Mouse (Mus musculus) neural tube, embryonic 14.5 days (tissue): ENCODE data around the gene Men1. TPM values are rescaled to one million over a fixed set of nuclear protein-coding genes. Genes with fewer than 3 reads are reported as not detected.

ENCODE experiments used
- ATAC-seq: fragments of 200-750 bp; cut with Nextera tagmentation; 2 replicates; pipeline ENCODE4 v1.8.0; 2017; ENCODE audit warnings: low read depth, mild to moderate bottlenecking, moderate TSS enrichment, moderate library complexity
- H3K27ac ChIP-seq: fragments of 300-500 bp; sonication (generic); 2 replicates; pipeline ENCODE4 v1.5.1; 2014; ENCODE audit warnings: low read depth, mild to moderate bottlenecking, control low read depth, low read length, moderate library complexity, mixed read lengths
- H3K27me3 ChIP-seq: fragments of 300-500 bp; sonication (generic); 2 replicates; pipeline ENCODE4 v1.6.1; 2014; ENCODE audit warnings: low read length; ENCODE audit not compliant: control insufficient read depth, insufficient read depth
- H3K36me3 ChIP-seq: fragments of 300-500 bp; sonication (generic); 2 replicates; pipeline ENCODE4 v1.6.1; 2014; ENCODE audit warnings: low read length, mixed read lengths; ENCODE audit not compliant: control insufficient read depth, insufficient read depth
- H3K4me1 ChIP-seq: fragments of 300-500 bp; sonication (generic); 2 replicates; pipeline ENCODE4 v1.6.1; 2014; ENCODE audit warnings: low read length; ENCODE audit not compliant: control insufficient read depth, insufficient read depth
- H3K4me2 ChIP-seq: fragments of 300-500 bp; sonication (generic); 2 replicates; pipeline ENCODE4 v1.6.1; 2014; ENCODE audit warnings: mild to moderate bottlenecking, low read depth, low read length, control low read depth
- H3K4me3 ChIP-seq: fragments of 300-500 bp; sonication (generic); 2 replicates; pipeline ENCODE4 v1.5.1; 2014; ENCODE audit warnings: low read depth, low read length, control low read depth, mixed read lengths
- H3K9ac ChIP-seq: fragments of 300-500 bp; sonication (generic); replicated peaks from 2 replicates; pipeline ENCODE4 v1.6.1; 2014; ENCODE audit warnings: low read depth, mild to moderate bottlenecking, control low read depth, low read length, mixed read lengths
- H3K9me3 ChIP-seq: fragments of 300-500 bp; sonication (generic); 2 replicates; pipeline ENCODE4 v1.6.1; 2016; ENCODE audit warnings: low read length; ENCODE audit not compliant: control insufficient read depth
- WGBS: fragments of 180-500 bp; shearing (Covaris S2); extraction: QIAGEN DNeasy Blood & Tissue Kit; methylation state at CpG from one replicate; pipeline ENCODE4 v1.1.7; 2014; 5-methylcytosine and 5-hydroxymethylcytosine counted together
- polyA plus RNA-seq: library from polyadenylated mRNA; unstranded; fragments of >200 nt; fragmentation: Nextera tagmentation; extraction: Ambion mirVana; gene quantifications from 2 replicates; pipeline ENCODE4 v1.2.1, GENCODE M21; 2014

Men1 gene
- polyA plus RNA-seq, 1 experiment from 2014 or later: 36.8 TPM

GRCm38 (mm10) chr19:6340524-6341452, 6.0 kb downstream of the Men1 start, which contains the start of gene Map4k2:
TSS of gene Map4k2 (plus strand) at chr19:6341135.
- 10% methylated on average over 60 of the region's 72 CpGs for WGBS
- Histone ChIP-seq H3K9ac (peak within 1 kb of the TSS; percentile 67), H3K9me3 (no peaks in the 10 kb centered on the region), H3K27me3 (no peaks in the 10 kb centered on the region), H3K27ac (peak within 1 kb of the TSS; percentile 7; the same call in 1 of the 2 replicates), H3K4me2 (peak within 1 kb of the TSS; percentile 71), H3K4me1 (peaks cover 18% of the 10 kb centered on the region), H3K36me3 (peaks cover 35% of the 10 kb centered on the region), H3K4me3 (peak within 1 kb of the TSS; percentile 53)
- ATAC-seq: peak; percentile 66

DNA sequence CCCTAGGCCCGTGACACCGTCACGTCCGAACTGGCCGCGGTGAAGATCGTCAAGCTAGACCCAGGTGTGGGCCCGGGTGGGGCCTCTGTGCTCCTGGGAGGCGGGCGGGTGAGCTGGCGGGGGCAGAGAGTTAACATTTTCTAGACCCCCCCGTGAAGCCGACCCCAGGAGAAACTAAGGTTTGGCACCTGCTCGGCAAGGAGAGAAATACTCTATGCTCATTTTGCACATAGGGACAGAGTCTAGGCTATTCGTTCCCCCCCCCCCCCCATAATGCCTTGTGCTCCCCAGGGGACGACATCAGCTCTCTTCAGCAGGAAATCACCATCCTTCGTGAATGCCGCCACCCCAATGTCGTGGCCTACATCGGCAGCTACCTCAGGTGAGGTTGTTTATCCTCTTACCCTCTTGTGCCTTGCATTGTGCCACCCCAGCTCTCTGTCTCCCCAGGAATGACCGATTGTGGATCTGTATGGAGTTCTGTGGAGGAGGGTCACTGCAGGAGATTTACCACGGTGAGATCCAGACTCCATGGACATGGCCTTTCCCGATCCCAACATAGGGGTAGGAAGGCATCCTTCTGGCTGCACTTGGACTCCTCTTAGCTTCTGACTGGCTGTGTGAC, 6.8 kb downstream of the Men1 start:
- WGBS: 7% methylated on average over 23 of the region's 23 CpGs
- Histone ChIP-seq H3K27ac (peak overlapping the region; percentile 7; the same call in 1 of the 2 replicates), H3K4me1 (peaks cover 10% of the 10 kb centered on the region), H3K4me3 (peak overlapping the region; percentile 53), H3K4me2 (peak overlapping the region; percentile 71), H3K9ac (peak overlapping the region; percentile 67), H3K36me3 (peaks cover 43% of the 10 kb centered on the region), H3K27me3 (no peaks in the 10 kb centered on the region), H3K9me3 (no peaks in the 10 kb centered on the region)
- ATAC-seq: no peak

GRCm38 (mm10) chr19:6342276-6342933, 7.6 kb downstream of the Men1 start:
- Histone ChIP-seq H3K27ac (no peak overlapping the region), H3K4me3 (no peak overlapping the region)
- 77% methylated on average over 5 of the region's 5 CpGs for WGBS

DNA sequence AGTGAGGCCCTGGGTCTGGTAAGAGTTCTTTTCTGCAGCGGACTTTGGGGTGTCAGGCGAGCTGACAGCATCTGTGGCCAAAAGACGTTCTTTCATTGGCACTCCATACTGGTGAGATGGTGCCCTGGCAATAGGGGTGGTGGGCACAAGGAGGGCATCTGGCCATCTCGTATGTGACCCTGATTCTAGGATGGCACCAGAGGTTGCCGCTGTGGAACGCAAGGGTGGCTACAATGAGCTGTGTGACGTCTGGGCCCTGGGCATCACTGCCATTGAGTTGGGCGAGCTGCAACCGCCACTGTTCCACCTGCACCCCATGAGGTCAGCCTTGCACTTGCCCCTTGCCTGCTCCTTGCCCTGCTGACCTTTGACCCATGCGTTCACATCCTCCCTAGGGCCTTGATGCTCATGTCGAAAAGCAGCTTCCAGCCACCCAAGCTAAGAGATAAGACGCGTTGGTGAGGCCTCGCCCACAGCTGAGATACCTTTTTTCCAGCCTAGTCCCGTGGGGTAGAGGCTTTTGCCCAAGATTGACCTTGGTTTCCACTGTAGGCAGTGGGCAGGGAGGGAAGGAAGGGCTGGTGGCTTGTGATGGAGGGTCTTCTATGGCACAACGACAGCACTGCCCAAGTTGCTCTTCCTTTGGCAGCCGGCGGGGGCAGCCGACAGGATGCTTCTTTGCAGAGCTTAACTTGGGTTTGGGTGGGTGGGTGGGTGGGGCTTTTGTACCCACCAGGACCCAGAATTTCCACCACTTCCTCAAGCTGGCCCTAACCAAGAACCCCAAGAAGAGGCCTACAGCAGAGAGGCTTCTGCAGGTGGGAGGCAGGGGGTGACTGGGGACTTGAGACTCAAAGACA, 8.5 kb downstream of the Men1 start:
- Histone ChIP-seq H3K4me2 (no peak overlapping the region), H3K27ac (no peak overlapping the region), H3K9ac (no peak overlapping the region), H3K4me3 (no peak overlapping the region), H3K27me3 (no peaks in the 10 kb centered on the region), H3K36me3 (peaks cover 39% of the 10 kb centered on the region), H3K9me3 (no peaks in the 10 kb centered on the region), H3K4me1 (peaks cover 4% of the 10 kb centered on the region)
- 90% methylated on average over 19 of the region's 19 CpGs for WGBS
- no peak for ATAC-seq

More at GRCm38 (mm10) chr19:6342276-6342933, 7.6 kb downstream of the Men1 start:
- H3K27me3 ChIP-seq: no peaks in the 10 kb centered on the region
- no peak for ATAC-seq
- H3K9ac ChIP-seq: no peak overlapping the region
- peaks cover 46% of the 10 kb centered on the region for H3K36me3 ChIP-seq
- peak overlapping the region; percentile 71; the same call in 1 of the 2 replicates for H3K4me2 ChIP-seq
- no peaks in the 10 kb centered on the region for H3K9me3 ChIP-seq
- peaks cover 4% of the 10 kb centered on the region for H3K4me1 ChIP-seq

GRCm38 (mm10) chr19:6343996-6344395, 9.2 kb downstream of the Men1 start:
- 91% methylated on average over 5 of the region's 5 CpGs for WGBS

DNA sequence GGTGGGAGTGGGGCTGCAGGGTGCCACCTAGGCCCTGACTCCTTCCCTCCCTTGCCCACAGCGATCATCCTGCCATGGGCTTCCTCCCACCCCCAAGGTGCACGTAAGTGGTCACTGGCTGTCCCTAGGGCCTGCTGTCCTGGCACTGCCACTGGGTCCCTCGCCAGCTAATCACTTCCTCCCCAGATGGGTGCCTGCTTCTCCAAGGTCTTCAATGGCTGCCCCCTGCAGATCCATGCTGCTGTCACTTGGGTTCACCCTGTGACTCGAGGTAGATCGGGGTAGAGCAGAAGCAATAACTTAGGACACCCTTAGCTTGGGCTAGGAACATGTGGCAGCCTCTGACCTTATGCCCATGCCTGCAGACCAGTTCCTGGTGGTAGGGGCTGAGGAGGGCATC, 11.2 kb downstream of the Men1 start:
- peaks cover 4% of the 10 kb centered on the region; the same call in 1 of the 2 replicates for H3K4me1 ChIP-seq
- no peak overlapping the region for H3K9ac ChIP-seq
- 93% methylated on average over 5 of the region's 5 CpGs for WGBS
- H3K27me3 ChIP-seq: no peaks in the 10 kb centered on the region
- H3K4me2 ChIP-seq: no peak overlapping the region
- peaks cover 22% of the 10 kb centered on the region for H3K36me3 ChIP-seq
- no peak overlapping the region for H3K4me3 ChIP-seq
- no peaks in the 10 kb centered on the region for H3K9me3 ChIP-seq
- no peak overlapping the region for H3K27ac ChIP-seq
- no peak for ATAC-seq

More at GRCm38 (mm10) chr19:6343996-6344395, 9.2 kb downstream of the Men1 start:
- Histone ChIP-seq H3K4me2 (no peak overlapping the region), H3K36me3 (peaks cover 32% of the 10 kb centered on the region), H3K9me3 (no peaks in the 10 kb centered on the region), H3K9ac (no peak overlapping the region), H3K4me1 (peaks cover 4% of the 10 kb centered on the region), H3K27ac (no peak overlapping the region), H3K4me3 (no peak overlapping the region), H3K27me3 (no peaks in the 10 kb centered on the region)
- ATAC-seq: no peak

- Histone ChIP-seq H3K9me3 (no peaks in the 10 kb centered on the region), H3K36me3 (peaks cover 22% of the 10 kb centered on the region)
Observed at GRCm38 (mm10) chr19:6346661-6347060, 11.9 kb downstream of the Men1 start.

GRCm38 (mm10) chr19:6347615-6348014, 12.8 kb downstream of the Men1 start:
- Histone ChIP-seq H3K36me3 (peaks cover 22% of the 10 kb centered on the region), H3K9ac (no peak overlapping the region), H3K27me3 (no peaks in the 10 kb centered on the region), H3K4me1 (no peaks in the 10 kb centered on the region), H3K27ac (no peak overlapping the region), H3K4me2 (no peak overlapping the region), H3K9me3 (no peaks in the 10 kb centered on the region), H3K4me3 (no peak overlapping the region)
- WGBS: 93% methylated on average over 4 of the region's 4 CpGs
- no peak for ATAC-seq

More at GRCm38 (mm10) chr19:6346661-6347060, 11.9 kb downstream of the Men1 start:
- Histone ChIP-seq H3K4me1 (no peaks in the 10 kb centered on the region), H3K27me3 (no peaks in the 10 kb centered on the region), H3K9ac (no peak overlapping the region), H3K4me2 (no peak overlapping the region), H3K27ac (no peak overlapping the region), H3K4me3 (no peak overlapping the region)
- ATAC-seq: no peak
- WGBS: 90% methylated on average over 10 of the region's 10 CpGs
